Mouse (Mus musculus) kidney, postnatal 0 days (tissue): ENCODE data around the gene Cdcp1. TPM values are rescaled to one million over a fixed set of nuclear protein-coding genes. Genes with fewer than 3 reads are reported as not detected.
A peak's percentile ranks its signal among the peaks of the same experiment; 100 is the strongest.

Experiments used
- ATAC-seq: fragments of 200-750 bp; cut with Nextera tagmentation; replicated peaks from 2 replicates; pipeline ENCODE4 v1.8.0; 2017; ENCODE audit warnings: low read depth, moderate number of reproducible peaks, moderate TSS enrichment, moderate library complexity; ENCODE audit not compliant: low FRiP score
- DNase-seq: peaks from one replicate; pipeline ENCODE4 v3.0.0-alpha.2; 2016; ENCODE audit warnings: low spot score
- H3K27ac ChIP-seq: fragments of 300-500 bp; sonication (generic); 2 replicates; pipeline ENCODE4 v1.5.1; 2014; ENCODE audit warnings: mild to moderate bottlenecking
- H3K27me3 ChIP-seq: fragments of 300-500 bp; sonication (generic); 2 replicates; pipeline ENCODE4 v1.6.1; 2014; ENCODE audit warnings: low read length, mixed read lengths; ENCODE audit not compliant: insufficient read depth
- H3K36me3 ChIP-seq: fragments of 300-500 bp; sonication (generic); 2 replicates; pipeline ENCODE4 v1.6.1; 2014; ENCODE audit warnings: low read length, mixed read lengths; ENCODE audit not compliant: insufficient read depth
- H3K4me1 ChIP-seq: fragments of 300-500 bp; sonication (generic); replicated peaks from 2 replicates; pipeline ENCODE4 v1.6.1; 2014; ENCODE audit warnings: antibody characterized with exemption, low read length, mixed read lengths; ENCODE audit not compliant: insufficient read depth
- H3K4me2 ChIP-seq: fragments of 300-500 bp; sonication (generic); 2 replicates; pipeline ENCODE4 v1.6.1; 2014; ENCODE audit warnings: mild to moderate bottlenecking, low read length, moderate library complexity, mixed read lengths
- H3K4me3 ChIP-seq: fragments of 300-500 bp; sonication (generic); replicated peaks from 2 replicates; pipeline ENCODE4 v1.5.1; 2014; ENCODE audit warnings: low read depth, low read length
- H3K9ac ChIP-seq: fragments of 300-500 bp; sonication (generic); 2 replicates; pipeline ENCODE4 v1.6.1; 2014; ENCODE audit warnings: low read depth, low read length
- H3K9me3 ChIP-seq: fragments of 300-500 bp; sonication (generic); replicated peaks from 2 replicates; pipeline ENCODE4 v1.6.1; 2016; ENCODE audit warnings: low read length, inconsistent platforms, mixed read lengths
- CTCF ChIP-seq: IDR thresholded peaks from 2 replicates; pipeline ENCODE4 v1.5.1; 2016; ENCODE audit warnings: antibody characterized with exemption, low read depth, mild to moderate bottlenecking, moderate library complexity
- WGBS: fragments of 180-500 bp; shearing (Covaris S2); extraction: QIAGEN DNeasy Blood & Tissue Kit; methylation state at CpG from one replicate; pipeline ENCODE4 v1.1.7; 2014; 5-methylcytosine and 5-hydroxymethylcytosine counted together
- polyA plus RNA-seq: library from polyadenylated mRNA; unstranded; fragments of >200 nt; fragmentation: Nextera tagmentation; extraction: Ambion mirVana; gene quantifications from 2 replicates; pipeline ENCODE4 v1.2.1, GENCODE M21; 2015

Cdcp1 gene
- polyA plus RNA-seq: 6.8 and 7.4 TPM in 2 replicates

GRCm38 (mm10) chr9:123215621-123216440, at the start of gene Cdcp1:
Gene Cdcp1, minus strand, starts transcription at chr9:123216038.
- peak within 1 kb of the TSS; percentile 59 for H3K9ac ChIP-seq
- peak; percentile 90 for ATAC-seq
- TF ChIP-seq CTCF: no peak
- peak within 1 kb of the TSS; percentile 40 for H3K4me3 ChIP-seq
- WGBS: 12% methylated on average over 40 of the region's 45 CpGs
- DNase-seq: peak; percentile 32
- peak within 1 kb of the TSS; percentile 52 for H3K27ac ChIP-seq
- H3K4me2 ChIP-seq: peak within 1 kb of the TSS; percentile 61
- no peaks in the 10 kb centered on the region for H3K4me1 ChIP-seq
- no peaks in the 10 kb centered on the region for H3K27me3 ChIP-seq
- H3K9me3 ChIP-seq: no peaks in the 10 kb centered on the region
- H3K36me3 ChIP-seq: no peaks in the 10 kb centered on the region

- Histone ChIP-seq H3K27me3 (0 out of 2 replicates have a peak, but pooled peaks cover 4% of the 10 kb centered on the region), H3K4me2 (peak within 1 kb of the TSS; percentile 97), H3K4me1 (0 out of 2 replicates have a peak, but pooled peaks cover 6% of the 10 kb centered on the region), H3K9me3 (no peaks in the 10 kb centered on the region), H3K4me3 (peak within 1 kb of the TSS; percentile 68), H3K36me3 (no peaks in the 10 kb centered on the region), H3K9ac (peak within 1 kb of the TSS; percentile 60), H3K27ac (peak within 1 kb of the TSS; percentile 25; the same call in 1 of the 2 replicates)
- peak; percentile 92 for DNase-seq
- 0% methylated on average over 40 of the region's 40 CpGs for WGBS
- 0 out of 2 replicates have a peak, but pooled peaks have one; percentile 4 for TF ChIP-seq CTCF
- peak; percentile 91 for ATAC-seq
Measured at GRCm38 (mm10) chr9:123260611-123261021, 44.8 kb upstream of the Cdcp1 start, which contains the start of gene Tmem158. Gene Tmem158, minus strand, starts transcription at chr9:123260764.

GRCm38 (mm10) chr9:123259896-123260610, 44.2 kb upstream of the Cdcp1 start:
- 0 out of 2 replicates have a peak, but pooled peaks cover 6% of the 10 kb centered on the region for H3K4me1 ChIP-seq
- H3K9me3 ChIP-seq: no peaks in the 10 kb centered on the region
- H3K27ac ChIP-seq: peak overlapping the region; percentile 25; the same call in 1 of the 2 replicates
- H3K4me2 ChIP-seq: peak overlapping the region; percentile 97
- peak; percentile 84 for ATAC-seq
- peak overlapping the region; percentile 68 for H3K4me3 ChIP-seq
- H3K27me3 ChIP-seq: 0 out of 2 replicates have a peak, but pooled peaks cover 4% of the 10 kb centered on the region
- WGBS: 2% methylated on average over 90 of the region's 92 CpGs
- peak; percentile 28 for DNase-seq
- TF ChIP-seq CTCF: no peak
- H3K36me3 ChIP-seq: no peaks in the 10 kb centered on the region
- peak overlapping the region; percentile 60 for H3K9ac ChIP-seq

- no peak overlapping the region for H3K27ac ChIP-seq
- no peak for ATAC-seq
- peak; percentile 88 for DNase-seq
Measured at GRCm38 (mm10) chr9:123259461-123259895, 43.6 kb upstream of the Cdcp1 start.

GRCm38 (mm10) chr9:123258796-123259195, 43.0 kb upstream of the Cdcp1 start:
- Histone ChIP-seq H3K4me2 (peak overlapping the region; percentile 97; the same call in 1 of the 2 replicates), H3K9me3 (no peaks in the 10 kb centered on the region), H3K27me3 (0 out of 2 replicates have a peak, but pooled peaks cover 4% of the 10 kb centered on the region), H3K4me3 (no peak overlapping the region), H3K4me1 (0 out of 2 replicates have a peak, but pooled peaks cover 6% of the 10 kb centered on the region), H3K36me3 (no peaks in the 10 kb centered on the region), H3K9ac (no peak overlapping the region), H3K27ac (no peak overlapping the region)
- ATAC-seq (no peak), DNase-seq (no peak)
- 34% methylated on average over 10 of the region's 10 CpGs for WGBS
- peak; percentile 11; the same call in 1 of the 2 replicates for TF ChIP-seq CTCF

More at GRCm38 (mm10) chr9:123259461-123259895, 43.6 kb upstream of the Cdcp1 start:
- H3K36me3 ChIP-seq: no peaks in the 10 kb centered on the region
- 0 out of 2 replicates have a peak, but pooled peaks cover 6% of the 10 kb centered on the region for H3K4me1 ChIP-seq
- no peaks in the 10 kb centered on the region for H3K9me3 ChIP-seq
- H3K9ac ChIP-seq: peak overlapping the region; percentile 60
- WGBS: under 1% methylated on average over 45 of the region's 45 CpGs
- H3K4me2 ChIP-seq: peak overlapping the region; percentile 97
- H3K4me3 ChIP-seq: peak overlapping the region; percentile 68
- H3K27me3 ChIP-seq: 0 out of 2 replicates have a peak, but pooled peaks cover 4% of the 10 kb centered on the region
- peak; percentile 74 for TF ChIP-seq CTCF

- H3K4me3 ChIP-seq: no peak overlapping the region
- no peak overlapping the region for H3K9ac ChIP-seq
- 85% methylated on average over 3 of the region's 3 CpGs for WGBS
- no peaks in the 10 kb centered on the region for H3K36me3 ChIP-seq
- 0 out of 2 replicates have a peak, but pooled peaks cover 6% of the 10 kb centered on the region for H3K4me1 ChIP-seq
- no peak overlapping the region for H3K27ac ChIP-seq
- DNase-seq (no peak), ATAC-seq (no peak)
- 0 out of 2 replicates have a peak, but pooled peaks cover 4% of the 10 kb centered on the region for H3K27me3 ChIP-seq
- no peak for TF ChIP-seq CTCF
- no peaks in the 10 kb centered on the region for H3K9me3 ChIP-seq
- no peak overlapping the region for H3K4me2 ChIP-seq
Measured at GRCm38 (mm10) chr9:123255736-123256135, 39.9 kb upstream of the Cdcp1 start.
